Mouse (Mus musculus): ENCODE results near the gene Hmcn1.

- TF ChIP-seq POLR2A (IDR thresholded peaks at IDR 0.05; ENCODE audit: insufficient read depth, low read length) (no peak), CTCF (IDR thresholded peaks at IDR 0.05; ENCODE audit: low read depth, low read length) (no peak)
These were observed 126.6 kb downstream of the Hmcn1 start for GRCm38 (mm10) chr1:150866615-150867014.
